Mouse (Mus musculus): Measurements from ENCODE around the gene Mccc2. TPM values are rescaled to one million over a fixed set of nuclear protein-coding genes. Genes with fewer than 3 reads are reported as not detected.
"Not testable (repeated sequence)": the region's sequence is repeated elsewhere in the genome, so short reads cannot be mapped to it uniquely, and the experiment has no call there.

Gene Mccc2
- polyA plus RNA-seq (2015; fragmentation: Nextera tagmentation; extraction: Ambion mirVana) = 36.5 and 38.4 TPM in 2 replicates

DNA sequence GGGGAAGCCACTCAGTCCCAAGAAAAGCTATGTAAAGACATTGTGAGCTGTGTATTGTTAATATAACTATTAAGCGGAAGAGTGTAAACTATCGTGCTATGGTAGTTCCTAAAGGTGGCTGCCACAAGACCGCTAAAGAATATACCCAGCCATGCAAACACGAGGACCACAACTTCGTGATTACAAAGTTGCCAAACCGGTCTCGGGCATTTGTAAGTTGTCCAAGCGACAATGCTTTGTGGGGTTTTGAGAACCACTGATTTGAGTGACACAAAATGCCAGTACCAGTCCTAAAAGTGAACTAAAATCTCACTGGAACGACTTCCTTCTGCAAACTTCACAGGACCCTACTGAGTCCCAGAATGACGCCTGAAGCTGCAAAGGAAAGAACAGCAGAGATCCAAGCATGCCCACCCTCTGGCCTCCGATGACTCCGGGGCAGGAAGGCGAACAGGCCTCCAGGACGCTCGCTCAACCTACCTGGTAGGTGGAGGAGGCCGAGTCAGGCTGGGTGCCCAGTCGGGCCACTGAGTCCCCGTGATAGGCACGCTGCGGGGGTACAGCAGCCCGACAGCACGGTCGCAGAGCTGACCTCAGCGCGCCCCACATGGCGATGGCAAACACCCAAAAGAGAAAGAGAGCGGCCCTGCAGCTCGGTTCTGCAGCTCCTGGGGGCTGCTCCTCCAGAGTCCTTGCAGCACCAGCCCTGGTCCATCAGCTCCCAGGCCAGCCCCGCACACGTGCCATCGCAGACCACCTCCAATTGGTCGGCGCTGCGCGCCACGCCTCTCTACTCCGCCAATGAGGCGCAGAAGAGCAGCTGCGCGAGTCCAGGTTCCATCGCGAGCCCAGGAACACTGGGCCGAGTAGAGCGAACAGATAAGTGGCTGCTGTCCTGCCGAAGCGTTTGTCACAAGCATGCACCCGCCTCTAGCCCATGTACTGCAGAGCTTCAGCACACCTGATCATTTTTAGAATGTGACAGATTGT lies at the start of gene Mccc2:
Gene Mccc2, minus strand, starts transcription at position 734 of the 990 bp plus-strand sequence.
- 3% methylated on average over 47 of the region's 47 CpGs for WGBS
- Histone ChIP-seq H3K36me3 (peaks cover 2% of the 10 kb centered on the region; the same call in 1 of the 2 replicates), H3K27me3 (no peaks in the 10 kb centered on the region), H3K27ac (replicated peaks) (peak within 1 kb of the TSS; percentile 76), H3K9me3 (replicated peaks) (no peaks in the 10 kb centered on the region), H3K4me1 (peaks cover 19% of the 10 kb centered on the region), H3K4me3 (replicated peaks) (peak within 1 kb of the TSS; percentile 64), H3K4me2 (replicated peaks) (peak within 1 kb of the TSS; percentile 86), H3K9ac (peak within 1 kb of the TSS; percentile 53)
- peak; percentile 100 for ATAC-seq (ENCODE audit: insufficient number of reproducible peaks, low FRiP score, low TSS enrichment, low read depth)

DNA sequence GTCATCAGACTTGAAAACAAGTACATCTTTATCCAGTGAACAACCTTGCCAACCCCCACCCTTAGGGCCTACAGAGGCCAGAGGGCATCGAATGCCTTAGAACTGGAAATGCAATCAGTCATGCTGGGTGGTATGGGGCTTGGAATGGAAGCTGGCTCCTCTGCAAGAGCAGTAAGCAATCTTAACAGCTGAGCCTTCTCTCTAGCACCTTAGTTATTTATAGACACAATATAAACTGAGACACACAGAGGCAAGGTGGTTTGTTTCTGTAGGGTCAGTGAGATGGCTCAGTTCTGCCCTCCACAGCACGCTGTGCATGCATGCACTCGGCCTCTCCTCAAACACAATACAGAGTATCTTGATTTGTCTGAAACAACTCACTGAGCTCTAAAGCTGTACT lies 48.5 kb upstream of the Mccc2 start:
- H3K36me3 ChIP-seq = peaks cover 53% of the 10 kb centered on the region
- H3K9me3 ChIP-seq (replicated peaks) = no peaks in the 10 kb centered on the region
- no peak overlapping the region for H3K27ac ChIP-seq (replicated peaks)
- no peaks in the 10 kb centered on the region for H3K27me3 ChIP-seq
- no peaks in the 10 kb centered on the region for H3K4me1 ChIP-seq
- no peak for ATAC-seq (ENCODE audit: insufficient number of reproducible peaks, low FRiP score, low TSS enrichment, low read depth)
- H3K4me3 ChIP-seq (replicated peaks) = no peak overlapping the region
- no peak overlapping the region for H3K9ac ChIP-seq
- 95% methylated on average over 3 of the region's 3 CpGs for WGBS
- no peak overlapping the region for H3K4me2 ChIP-seq (replicated peaks)

DNA sequence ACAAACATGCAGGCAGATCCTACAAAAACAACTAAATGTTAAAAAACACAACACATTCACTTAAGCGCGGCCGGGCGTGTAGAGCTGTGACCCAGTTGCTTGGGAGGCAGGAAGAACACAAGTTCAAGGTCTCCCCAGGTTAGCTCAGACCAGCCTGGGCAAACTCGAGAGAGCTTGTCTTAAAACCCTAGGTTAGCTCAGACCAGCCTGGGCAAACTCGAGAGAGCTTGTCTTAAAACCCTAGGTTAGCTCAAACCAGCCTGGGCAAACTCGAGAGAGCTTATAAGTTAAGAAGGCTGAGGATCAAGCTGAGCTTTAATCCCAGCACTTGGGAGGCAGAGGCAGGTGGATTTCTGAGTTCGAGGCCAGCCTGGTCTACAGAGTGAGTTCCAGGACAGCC lies 42.3 kb upstream of the Mccc2 start:
- 94% methylated on average over 8 of the region's 8 CpGs for WGBS
- not testable (repeated sequence) for H3K27me3 ChIP-seq; H3K4me2 ChIP-seq (replicated peaks); ATAC-seq (ENCODE audit: insufficient number of reproducible peaks, low FRiP score, low TSS enrichment, low read depth); H3K4me3 ChIP-seq (replicated peaks); H3K9ac ChIP-seq; H3K27ac ChIP-seq (replicated peaks); H3K4me1 ChIP-seq; H3K9me3 ChIP-seq (replicated peaks)
- peaks cover 76% of the 10 kb centered on the region for H3K36me3 ChIP-seq

DNA sequence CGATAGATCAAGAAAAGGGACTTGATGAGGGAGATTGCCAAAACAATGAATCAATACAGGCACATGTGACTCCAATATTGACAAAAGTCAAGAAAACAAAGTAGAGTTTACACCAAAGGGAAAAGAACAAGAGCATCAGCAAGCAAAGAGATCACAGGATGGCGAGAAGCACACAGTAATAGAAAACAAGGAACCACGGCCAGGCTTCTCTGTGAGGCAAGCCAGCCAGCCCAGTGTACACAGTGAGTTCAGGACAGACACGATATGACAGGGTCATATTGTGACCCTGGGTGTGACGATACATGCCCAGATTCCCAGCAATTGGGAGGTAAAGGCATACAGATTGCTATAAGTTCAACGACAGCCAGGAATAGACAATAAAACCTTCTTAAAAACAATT lies 10.6 kb upstream of the Mccc2 start:
- Histone ChIP-seq H3K9ac (no peak overlapping the region), H3K4me1 (no peaks in the 10 kb centered on the region), H3K27me3 (no peaks in the 10 kb centered on the region), H3K9me3 (replicated peaks) (no peaks in the 10 kb centered on the region), H3K4me2 (replicated peaks) (no peak overlapping the region), H3K27ac (replicated peaks) (no peak overlapping the region), H3K4me3 (replicated peaks) (no peak overlapping the region), H3K36me3 (peaks cover 66% of the 10 kb centered on the region)
- no peak for ATAC-seq (ENCODE audit: insufficient number of reproducible peaks, low FRiP score, low TSS enrichment, low read depth)
- WGBS = 94% methylated on average over 6 of the region's 6 CpGs

DNA sequence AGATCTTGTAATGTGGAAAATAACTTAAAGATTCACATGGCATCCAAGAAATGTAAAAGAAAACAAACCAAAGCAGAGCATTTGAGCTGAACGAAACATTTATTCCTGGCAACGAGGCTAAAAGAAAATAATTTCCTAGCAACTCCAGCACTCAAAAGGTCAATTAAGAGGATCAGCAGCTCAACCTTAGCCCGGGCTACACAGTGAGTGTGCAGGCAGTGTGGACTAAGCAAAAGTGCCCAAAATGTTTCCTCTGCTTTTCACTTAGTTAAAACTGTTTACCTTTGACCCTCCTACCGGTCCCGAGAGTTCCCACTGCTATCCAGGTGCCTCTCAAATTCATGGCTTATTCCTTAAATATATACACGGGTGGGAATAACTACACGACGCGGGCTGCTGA lies 1.5 kb upstream of the Mccc2 start:
- Histone ChIP-seq H3K4me2 (replicated peaks) (no peak overlapping the region), H3K9me3 (replicated peaks) (no peaks in the 10 kb centered on the region), H3K4me3 (replicated peaks) (no peak overlapping the region), H3K9ac (no peak overlapping the region), H3K36me3 (peaks cover 6% of the 10 kb centered on the region; the same call in 1 of the 2 replicates), H3K27me3 (no peaks in the 10 kb centered on the region), H3K27ac (replicated peaks) (no peak overlapping the region), H3K4me1 (peaks cover 17% of the 10 kb centered on the region)
- WGBS = 92% methylated on average over 9 of the region's 9 CpGs
- no peak for ATAC-seq (ENCODE audit: insufficient number of reproducible peaks, low FRiP score, low TSS enrichment, low read depth)

DNA sequence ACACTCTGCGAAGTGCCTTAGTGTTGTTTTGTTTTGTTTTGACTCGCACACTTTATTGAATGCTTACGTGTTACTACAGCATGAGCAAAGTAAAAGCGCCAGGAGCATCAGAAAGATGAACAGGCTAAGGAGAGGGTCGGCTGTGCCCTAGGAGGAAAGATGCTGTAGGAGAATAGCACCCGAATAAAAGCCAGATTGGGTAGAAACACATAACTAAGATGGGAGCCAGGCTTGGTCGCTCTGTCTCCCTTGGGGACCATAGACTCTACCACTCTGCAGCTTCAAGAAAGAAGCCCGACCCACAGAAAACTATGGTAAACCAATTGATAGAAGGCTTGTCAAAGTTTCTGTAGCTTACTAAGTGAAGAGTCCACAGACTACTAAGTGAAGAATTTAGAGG lies 498 bp upstream of the Mccc2 start:
- H3K9ac ChIP-seq = peak overlapping the region; percentile 37
- peaks cover 17% of the 10 kb centered on the region for H3K4me1 ChIP-seq
- no peaks in the 10 kb centered on the region for H3K27me3 ChIP-seq
- H3K4me3 ChIP-seq (replicated peaks) = peak overlapping the region; percentile 64
- ATAC-seq (ENCODE audit: insufficient number of reproducible peaks, low FRiP score, low TSS enrichment, low read depth) = peak; percentile 3; the same call in 1 of the 2 replicates
- WGBS = 5% methylated on average over 8 of the region's 8 CpGs
- H3K36me3 ChIP-seq = peaks cover 6% of the 10 kb centered on the region; the same call in 1 of the 2 replicates
- no peaks in the 10 kb centered on the region for H3K9me3 ChIP-seq (replicated peaks)
- peak overlapping the region; percentile 86 for H3K4me2 ChIP-seq (replicated peaks)
- peak overlapping the region; percentile 76 for H3K27ac ChIP-seq (replicated peaks)

DNA sequence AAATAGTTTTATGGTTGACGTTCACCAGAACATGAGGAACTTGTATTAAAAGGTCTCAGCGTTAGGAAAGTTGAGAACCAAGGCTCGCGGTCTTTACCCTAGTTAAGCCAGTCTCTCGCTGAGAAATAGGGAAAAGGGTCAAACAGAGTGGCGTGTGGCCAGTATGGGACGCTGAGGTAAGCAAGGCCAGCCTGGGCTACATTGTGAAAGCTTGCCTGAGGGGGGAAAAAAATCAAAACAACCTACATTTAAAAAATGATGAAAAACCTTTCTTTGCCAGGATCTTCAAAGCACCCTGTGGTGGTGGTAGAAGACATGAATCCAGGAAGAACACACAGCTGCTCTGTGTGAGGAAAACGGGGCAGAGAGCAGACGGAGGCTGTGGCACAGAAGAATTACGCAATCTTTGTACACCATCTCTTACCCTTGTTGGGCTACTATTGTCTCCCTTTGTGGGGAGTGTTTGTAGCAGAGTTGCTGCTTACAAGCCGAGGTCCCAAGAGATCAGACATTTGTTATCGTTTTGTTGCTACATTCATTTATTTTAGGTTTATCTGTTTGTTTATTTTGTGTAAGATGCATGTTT lies 9.4 kb downstream of the Mccc2 start:
- WGBS = 85% methylated on average over 12 of the region's 12 CpGs

DNA sequence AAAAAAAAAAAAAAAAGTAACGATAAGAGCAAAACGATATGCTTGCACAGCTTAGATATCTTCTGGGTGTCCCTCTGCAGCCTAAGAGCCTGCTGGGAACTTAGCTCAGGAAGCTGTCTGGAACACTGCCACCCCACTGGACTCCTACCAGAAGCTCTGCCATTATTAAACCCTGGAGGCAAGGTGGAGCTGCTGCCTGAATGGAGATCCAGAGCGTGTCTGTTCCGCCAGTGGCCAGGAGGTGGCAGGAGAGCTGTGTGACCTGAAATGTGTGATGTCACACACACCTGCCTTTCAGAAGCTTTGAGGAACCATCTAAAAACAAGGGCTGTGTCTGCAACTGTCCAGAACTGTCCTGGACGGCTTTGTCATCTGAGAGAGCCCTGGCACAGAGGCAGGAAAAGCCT lies 13.6 kb downstream of the Mccc2 start:
- ATAC-seq (ENCODE audit: insufficient number of reproducible peaks, low FRiP score, low TSS enrichment, low read depth) = no peak
- H3K27ac ChIP-seq (replicated peaks) = no peak overlapping the region

More for the DNA sequence above, 9.4 kb downstream of the Mccc2 start:
- no peaks in the 10 kb centered on the region for H3K9me3 ChIP-seq (replicated peaks)
- H3K27ac ChIP-seq (replicated peaks) = no peak overlapping the region
- H3K4me3 ChIP-seq (replicated peaks) = no peak overlapping the region
- H3K4me1 ChIP-seq = peaks cover 3% of the 10 kb centered on the region; the same call in 1 of the 2 replicates
- no peak for ATAC-seq (ENCODE audit: insufficient number of reproducible peaks, low FRiP score, low TSS enrichment, low read depth)
- H3K36me3 ChIP-seq = no peaks in the 10 kb centered on the region
- H3K27me3 ChIP-seq = no peaks in the 10 kb centered on the region
- no peak overlapping the region for H3K9ac ChIP-seq
- no peak overlapping the region for H3K4me2 ChIP-seq (replicated peaks)

DNA sequence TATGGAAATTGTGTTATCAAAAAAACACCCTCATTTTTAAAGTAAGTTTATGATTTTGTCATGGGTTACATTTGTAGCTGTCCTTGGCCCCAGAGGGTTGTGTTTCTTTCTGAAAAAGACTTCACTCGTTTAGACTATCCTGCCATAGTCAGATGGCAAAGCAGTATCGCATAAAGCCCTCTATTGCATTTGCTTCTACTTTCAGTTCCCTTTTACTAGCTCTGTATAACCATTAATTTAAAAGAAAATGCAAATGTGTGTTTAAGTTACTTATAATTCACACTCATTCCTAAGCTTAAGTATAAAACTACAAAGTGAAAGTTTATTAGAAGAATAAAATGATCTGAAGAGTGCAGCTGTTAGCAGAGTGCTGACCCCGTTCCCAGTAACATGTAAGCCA lies 16.4 kb downstream of the Mccc2 start:
- Histone ChIP-seq H3K36me3 (no peaks in the 10 kb centered on the region), H3K9ac (no peak overlapping the region), H3K4me3 (replicated peaks) (no peak overlapping the region), H3K27ac (replicated peaks) (no peak overlapping the region), H3K9me3 (replicated peaks) (no peaks in the 10 kb centered on the region), H3K4me1 (no peaks in the 10 kb centered on the region), H3K4me2 (replicated peaks) (no peak overlapping the region), H3K27me3 (no peaks in the 10 kb centered on the region)
- ATAC-seq (ENCODE audit: insufficient number of reproducible peaks, low FRiP score, low TSS enrichment, low read depth) = no peak
- 84% methylated on average over 3 of the region's 3 CpGs for WGBS

More for the DNA sequence above, 13.6 kb downstream of the Mccc2 start:
- Histone ChIP-seq H3K27me3 (no peaks in the 10 kb centered on the region), H3K9ac (no peak overlapping the region), H3K4me1 (no peaks in the 10 kb centered on the region), H3K4me2 (replicated peaks) (no peak overlapping the region), H3K9me3 (replicated peaks) (no peaks in the 10 kb centered on the region), H3K36me3 (no peaks in the 10 kb centered on the region), H3K4me3 (replicated peaks) (no peak overlapping the region)
- 41% methylated on average over 5 of the region's 5 CpGs for WGBS

DNA sequence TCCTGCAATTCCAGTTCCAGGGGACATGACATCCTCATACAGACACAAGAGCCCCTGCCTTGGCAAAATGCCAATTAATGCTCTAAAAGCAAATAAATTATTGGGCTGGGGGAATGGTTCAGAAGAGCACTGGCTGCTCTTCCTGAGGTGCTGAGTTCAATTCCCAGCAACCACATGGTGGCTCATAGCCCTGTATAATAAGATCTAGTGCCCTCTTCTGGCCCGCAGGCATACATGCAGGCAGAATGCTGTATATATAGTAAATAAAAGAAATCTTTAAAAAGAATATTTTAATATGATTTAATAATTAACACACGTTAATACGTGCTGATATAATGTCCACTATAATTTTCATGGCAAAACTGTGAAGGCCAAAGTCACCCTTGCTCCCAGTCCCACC lies 17.3 kb downstream of the Mccc2 start:
- H3K9ac ChIP-seq = no peak overlapping the region
- no peak for ATAC-seq (ENCODE audit: insufficient number of reproducible peaks, low FRiP score, low TSS enrichment, low read depth)
- H3K4me2 ChIP-seq (replicated peaks) = no peak overlapping the region
- 88% methylated on average over 3 of the region's 3 CpGs for WGBS
- no peaks in the 10 kb centered on the region for H3K9me3 ChIP-seq (replicated peaks)
- H3K4me3 ChIP-seq (replicated peaks) = no peak overlapping the region
- no peaks in the 10 kb centered on the region for H3K4me1 ChIP-seq
- no peaks in the 10 kb centered on the region for H3K36me3 ChIP-seq
- H3K27ac ChIP-seq (replicated peaks) = no peak overlapping the region
- no peaks in the 10 kb centered on the region for H3K27me3 ChIP-seq

DNA sequence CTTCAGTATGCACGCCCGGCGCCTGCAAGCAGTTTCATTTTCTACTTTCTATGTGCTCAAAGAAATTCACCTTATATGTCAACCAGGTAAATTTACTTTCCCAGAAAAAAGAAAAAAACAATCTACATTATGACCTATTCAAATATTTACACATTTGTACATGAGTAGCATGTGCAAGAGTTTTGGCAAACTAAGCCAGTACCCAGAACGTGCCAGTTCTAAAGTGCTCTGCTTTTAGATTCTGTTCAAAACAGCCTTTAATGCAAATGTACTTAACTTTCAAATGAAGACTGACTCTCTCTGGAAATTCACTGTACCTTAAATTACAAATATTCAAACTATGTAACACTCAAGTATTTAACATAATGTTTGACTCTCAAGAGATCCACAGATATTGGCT lies 25.8 kb downstream of the Mccc2 start:
- H3K9ac ChIP-seq = no peak overlapping the region
- H3K4me1 ChIP-seq = no peaks in the 10 kb centered on the region
- H3K4me3 ChIP-seq (replicated peaks) = no peak overlapping the region
- WGBS = 78% methylated on average over 4 of the region's 4 CpGs
- H3K9me3 ChIP-seq (replicated peaks) = no peaks in the 10 kb centered on the region
- no peak overlapping the region for H3K27ac ChIP-seq (replicated peaks)
- H3K27me3 ChIP-seq = no peaks in the 10 kb centered on the region
- no peak overlapping the region for H3K4me2 ChIP-seq (replicated peaks)
- no peak for ATAC-seq (ENCODE audit: insufficient number of reproducible peaks, low FRiP score, low TSS enrichment, low read depth)
- peaks cover 36% of the 10 kb centered on the region for H3K36me3 ChIP-seq

All from embryonic facial prominence, embryonic 15.5 days (tissue).